Mouse (Mus musculus) ES-Bruce4 (cell line): ENCODE data around the gene Prkn.

Source experiments
- CTCF ChIP-seq: IDR thresholded peaks from one replicate; pipeline ENCODE4 v1.8.1; 2011; ENCODE audit warnings: low read depth, low read length
- EP300 ChIP-seq: IDR thresholded peaks from 2 replicates; pipeline ENCODE4 v1.6.1; 2011; ENCODE audit warnings: low read depth, low read length; ENCODE audit not compliant: insufficient read depth
- POLR2A ChIP-seq: IDR thresholded peaks from one replicate; pipeline ENCODE4 v1.8.1; 2011; ENCODE audit warnings: low read length; ENCODE audit not compliant: insufficient read depth

DNA sequence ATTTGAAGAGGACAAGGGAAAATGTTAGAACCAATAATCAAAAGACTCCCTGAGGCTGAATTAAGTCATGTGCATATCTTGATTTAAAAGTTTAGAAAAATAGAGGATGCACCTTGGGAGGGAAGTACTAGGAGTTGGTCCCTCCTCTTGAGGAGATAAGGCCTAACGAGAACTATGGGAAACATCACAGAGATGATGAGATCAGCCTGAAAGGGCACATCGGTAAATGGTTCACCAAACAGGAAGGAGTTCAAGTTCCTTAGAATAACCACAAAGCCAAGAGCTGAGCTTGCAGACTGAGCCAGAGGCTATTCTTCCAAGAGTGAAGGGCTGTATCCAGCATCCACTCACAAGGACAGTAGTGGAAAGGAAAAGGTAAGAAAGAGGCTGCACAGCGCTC, 1004.8 kb downstream of the Prkn start:
- TF ChIP-seq CTCF (no peak), POLR2A (no peak), EP300 (no peak)
